Mouse (Mus musculus) ovary, adult 18-20 months (tissue): Measurements from ENCODE around the gene Mcm10.

Experiments
- DNase-seq: peaks from one replicate; pipeline ENCODE4 v3.0.0; 2022; ENCODE audit warnings: low spot score, mixed read lengths

Gene Mcm10

DNA sequence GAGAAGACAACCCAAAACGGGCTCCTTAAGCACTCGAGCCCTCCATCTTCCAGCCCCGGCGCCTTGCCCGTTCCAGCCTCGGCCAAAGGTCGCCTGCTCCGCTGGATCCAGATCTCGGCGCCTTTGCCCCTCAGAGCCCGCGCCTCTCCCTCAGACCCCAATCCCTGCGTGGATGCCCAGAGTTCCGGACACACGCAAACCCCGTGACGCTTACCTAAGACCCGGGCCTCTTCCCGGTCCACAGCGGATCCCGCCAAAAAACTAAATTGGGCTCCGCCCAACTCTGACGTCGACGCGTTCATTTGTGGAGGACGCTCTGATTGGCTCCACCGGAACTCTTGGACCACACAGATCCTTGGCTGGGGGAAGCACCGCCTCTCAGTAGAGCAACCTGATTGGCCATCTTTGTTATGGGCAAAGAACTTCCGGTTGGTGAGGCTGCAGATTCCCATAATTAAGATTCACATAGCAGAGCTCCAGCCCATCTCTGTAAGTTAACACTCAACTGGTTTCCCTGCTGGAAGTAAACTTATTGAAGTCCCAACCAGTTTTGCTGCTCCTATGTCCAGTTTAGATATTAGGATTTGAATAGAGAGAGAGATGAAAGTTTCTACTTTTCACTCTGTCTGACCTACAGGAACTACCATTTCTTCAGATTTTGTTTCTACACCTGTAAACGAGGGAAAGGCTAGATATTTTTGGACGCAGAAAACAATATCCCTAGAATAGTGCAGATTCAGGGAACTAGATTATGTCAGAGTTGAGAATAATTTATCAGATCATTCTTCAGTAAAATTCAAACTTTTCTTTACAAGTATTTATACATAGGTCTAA lies at the start of gene Mcm10:
TSS of gene Mcm10 (minus strand) at position 301 of the 834 bp plus-strand sequence.
- DNase-seq = peak; percentile 88

DNA sequence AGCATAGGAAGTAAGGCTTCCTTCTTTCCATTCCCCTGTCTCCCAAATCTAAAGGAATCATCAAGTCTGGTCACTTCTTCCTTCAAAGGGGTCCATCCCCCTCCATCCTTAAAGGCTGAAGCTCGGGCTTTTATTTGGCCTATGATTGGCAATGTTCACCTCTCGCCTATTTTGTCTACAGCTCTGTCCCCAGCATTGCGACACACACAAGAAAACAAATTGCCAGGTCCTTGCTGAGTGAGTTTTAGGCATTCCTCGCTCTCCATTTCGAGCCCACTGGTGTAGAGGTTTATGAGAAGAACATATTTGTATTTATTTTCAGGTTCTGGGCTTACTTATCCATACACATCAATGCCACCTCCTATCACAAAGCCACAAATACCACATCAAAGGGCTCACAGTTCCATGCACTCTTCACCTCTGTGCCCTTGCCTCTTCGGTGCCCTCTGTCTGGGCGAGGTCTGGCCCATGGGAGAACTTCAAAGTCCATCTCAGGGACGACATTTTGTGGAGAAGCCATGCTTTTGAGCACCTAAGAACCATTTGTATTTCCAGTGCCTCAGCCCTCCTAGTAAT lies 48.6 kb upstream of the Mcm10 start:
- DNase-seq = no peak

GRCm38 (mm10) chr2:5059997-5060396 lies 47.4 kb upstream of the Mcm10 start:
- no peak for DNase-seq

DNA sequence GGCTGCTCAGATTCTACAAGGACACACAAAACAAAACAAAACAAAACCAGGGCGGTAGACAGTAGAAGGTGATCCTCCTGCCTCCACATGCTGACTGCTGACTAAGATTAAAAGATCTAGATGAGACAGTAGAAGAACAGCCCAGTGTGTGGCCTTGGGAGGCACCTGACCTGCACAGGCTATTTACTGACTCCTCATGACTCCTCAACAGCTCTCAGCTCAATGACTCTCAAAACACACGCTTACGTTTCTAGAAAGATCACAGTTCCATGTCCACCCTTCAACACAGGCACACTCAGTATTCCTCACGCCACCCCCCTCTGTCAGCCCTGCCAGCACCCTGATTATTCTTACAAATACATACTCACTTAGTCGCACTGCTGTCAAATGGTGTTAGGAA lies 45.8 kb upstream of the Mcm10 start:
- DNase-seq = no peak

GRCm38 (mm10) chr2:5050562-5050961 lies 38.0 kb upstream of the Mcm10 start:
- DNase-seq = no peak

DNA sequence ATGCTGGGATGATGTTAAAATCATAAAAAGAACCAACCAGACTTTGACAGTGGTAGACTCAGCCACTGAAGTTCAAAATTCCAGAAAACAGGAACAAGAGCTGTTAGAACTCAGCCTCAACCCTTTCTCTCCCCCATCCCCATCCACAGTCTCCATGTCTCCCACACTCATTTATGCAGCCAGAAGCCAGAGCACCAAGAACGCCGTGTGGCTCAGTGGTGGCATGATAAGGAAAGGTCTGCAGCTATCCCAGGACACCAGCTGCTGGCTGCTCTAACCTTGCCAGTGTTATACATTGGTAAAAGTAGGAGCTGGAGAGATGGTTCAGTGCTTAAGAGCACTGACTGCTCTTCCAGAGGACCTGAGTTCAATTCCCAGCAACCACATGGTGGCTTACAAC lies 34.4 kb upstream of the Mcm10 start:
- no peak for DNase-seq

DNA sequence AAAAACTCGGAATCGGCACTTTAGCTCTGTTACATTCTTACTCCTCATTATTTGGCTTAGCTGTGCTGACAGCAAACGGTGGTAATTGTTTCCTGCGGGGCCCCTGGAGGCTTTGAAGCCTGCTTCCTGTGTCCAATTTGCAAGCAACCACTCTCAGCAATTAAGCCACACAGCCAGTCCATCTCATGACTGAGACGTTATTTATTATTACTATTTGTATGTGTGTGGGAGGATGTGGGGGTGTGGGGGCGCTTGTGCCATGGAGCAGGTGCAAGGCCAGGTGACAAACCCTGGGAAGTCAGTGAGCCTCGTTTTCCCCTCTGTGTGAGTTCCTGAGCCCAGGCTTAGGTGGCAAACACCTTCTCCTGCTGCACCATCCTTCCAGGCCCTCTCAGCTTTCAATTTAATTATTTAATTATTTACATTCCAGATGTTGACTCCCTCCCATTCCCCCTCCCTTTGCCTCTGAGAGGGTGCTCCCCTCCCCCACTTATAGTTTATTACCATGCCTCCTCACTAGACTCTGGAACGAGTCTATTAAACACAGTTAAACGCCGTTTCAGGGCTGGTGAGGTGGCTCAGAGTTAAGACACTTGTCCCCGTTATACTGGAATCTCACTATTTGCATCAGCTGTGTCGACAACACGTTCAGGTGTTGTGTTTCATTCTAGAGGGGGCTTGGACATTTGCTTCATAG lies 32.8 kb upstream of the Mcm10 start:
- DNase-seq = no peak

GRCm38 (mm10) chr2:5044321-5044720 lies 31.7 kb upstream of the Mcm10 start:
- no peak for DNase-seq

- DNase-seq = no peak
These were observed 30.8 kb upstream of the Mcm10 start for GRCm38 (mm10) chr2:5043476-5043761.

DNA sequence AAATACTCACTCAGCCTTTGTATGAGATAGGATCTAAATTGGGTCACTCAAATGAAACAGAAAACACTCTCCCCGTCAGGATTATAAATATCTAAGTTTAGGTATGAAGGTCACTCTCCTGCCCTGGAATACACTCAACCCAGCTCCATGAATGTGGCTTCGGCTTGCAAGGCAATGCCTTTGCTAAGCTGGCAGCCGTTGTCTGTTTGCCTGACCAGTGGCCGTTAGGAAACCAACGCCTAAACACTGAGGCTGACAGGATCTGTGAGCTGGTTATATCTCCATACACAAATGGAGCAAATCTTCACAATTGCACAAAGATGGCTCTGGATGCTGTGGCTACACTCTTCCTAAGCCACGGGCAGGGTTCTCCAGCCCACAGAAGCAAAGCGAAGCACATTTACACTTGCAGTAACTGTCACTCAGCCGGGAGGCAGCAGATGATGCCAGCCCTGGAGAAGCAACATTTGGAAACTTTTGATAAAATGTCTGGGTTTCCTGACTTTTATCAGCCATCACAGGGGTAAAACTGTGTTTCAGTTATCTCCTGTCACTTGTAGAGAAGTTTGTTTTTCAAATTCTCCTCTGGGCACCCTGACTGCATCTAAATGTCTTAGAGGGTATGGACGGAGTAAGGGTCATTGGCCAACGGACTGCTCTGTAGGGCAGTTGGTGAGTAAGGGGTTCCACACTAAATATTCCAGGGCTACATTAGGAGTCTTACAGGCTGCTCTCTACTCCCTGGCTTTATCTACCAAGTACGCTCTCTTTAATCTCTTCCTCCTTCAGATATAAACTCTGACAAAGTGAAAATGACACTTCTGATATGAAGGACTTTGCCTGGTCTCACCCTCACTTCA lies 30.3 kb upstream of the Mcm10 start:
- DNase-seq = no peak

GRCm38 (mm10) chr2:5041854-5042253 lies 29.3 kb upstream of the Mcm10 start:
- DNase-seq = no peak

GRCm38 (mm10) chr2:5040281-5041161 lies 27.9 kb upstream of the Mcm10 start:
- DNase-seq = no peak

DNA sequence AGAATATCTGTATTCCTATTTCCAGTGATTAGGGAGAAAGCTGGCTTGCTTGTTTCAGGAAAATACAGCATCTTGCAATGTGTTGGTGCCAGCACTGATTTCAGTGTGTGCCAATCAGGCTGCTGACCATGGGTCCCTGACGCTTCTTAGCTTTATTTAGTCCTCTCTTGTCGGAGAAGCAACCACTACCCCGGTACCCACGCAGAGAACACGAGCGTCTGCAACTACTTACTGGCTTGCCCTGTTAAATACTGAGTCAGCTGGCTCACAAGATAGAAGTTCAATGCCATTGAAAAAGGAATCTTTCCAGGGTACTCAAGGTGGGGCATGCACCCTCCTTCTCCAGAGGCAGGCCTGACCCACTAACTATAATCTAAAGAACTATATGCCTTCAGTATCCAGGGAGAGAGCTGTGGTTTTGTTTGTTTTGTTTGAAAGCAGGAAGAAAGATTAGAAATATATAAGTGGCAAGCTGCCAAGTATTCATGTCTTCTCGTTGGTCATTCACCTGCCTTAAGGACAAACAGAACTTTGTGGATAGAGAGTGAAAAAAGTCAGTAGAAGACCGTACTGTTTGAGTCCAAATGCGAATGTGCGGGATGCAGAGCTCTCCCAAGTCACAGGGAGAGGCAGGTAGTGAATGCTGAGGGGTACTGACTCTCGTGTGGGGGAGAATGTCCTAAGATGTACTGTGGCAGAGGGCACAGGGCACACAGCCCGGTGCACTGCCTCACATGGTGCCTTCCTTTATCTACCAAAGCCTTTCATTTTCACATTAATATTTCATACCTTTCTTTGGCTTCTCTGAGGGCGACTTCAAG lies 27.0 kb upstream of the Mcm10 start:
- no peak for DNase-seq

DNA sequence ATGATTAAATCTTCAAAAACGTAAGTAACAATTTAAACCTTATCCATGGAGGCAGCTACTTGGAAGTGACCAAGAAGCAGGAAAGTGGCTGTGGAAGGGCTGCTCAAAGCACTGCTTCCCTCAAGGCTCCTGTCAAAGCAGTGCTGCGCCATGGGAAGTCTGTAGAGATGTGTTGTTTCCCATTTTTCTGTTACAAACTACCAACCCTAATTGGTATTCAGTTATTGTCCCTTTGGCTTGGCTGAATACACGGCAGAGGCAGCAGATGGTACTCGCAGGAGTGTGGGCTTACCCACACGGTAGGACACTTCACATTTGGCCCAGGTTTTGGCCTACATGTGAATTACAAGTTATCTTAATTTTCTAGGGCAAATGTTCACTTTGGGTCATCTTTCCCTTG lies 25.7 kb upstream of the Mcm10 start:
- no peak for DNase-seq

DNA sequence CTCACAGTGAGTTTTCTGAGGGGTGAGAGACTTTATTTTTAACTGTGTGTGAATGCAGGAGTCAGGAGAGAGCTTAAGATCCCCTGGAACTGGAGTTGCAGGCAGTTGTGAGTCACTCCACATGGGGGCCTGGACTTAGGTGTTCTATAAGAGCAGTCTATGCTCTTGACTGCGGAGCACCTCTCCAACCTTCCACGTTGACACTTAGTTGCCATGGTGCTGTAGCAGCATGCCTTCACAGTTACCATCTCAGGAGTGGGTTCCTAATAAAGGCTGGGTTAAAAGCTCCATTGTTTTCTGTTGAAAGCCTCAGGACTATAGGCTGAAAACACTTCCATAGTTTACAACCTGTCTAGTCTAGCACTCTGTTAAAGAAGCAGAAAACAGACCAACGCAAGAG lies 24.8 kb upstream of the Mcm10 start:
- DNase-seq = no peak

GRCm38 (mm10) chr2:5036411-5037076 lies 24.0 kb upstream of the Mcm10 start:
- no peak for DNase-seq

GRCm38 (mm10) chr2:5035241-5035640 lies 22.6 kb upstream of the Mcm10 start:
- DNase-seq = no peak

- no peak for DNase-seq
These were observed 22.2 kb upstream of the Mcm10 start for GRCm38 (mm10) chr2:5034801-5035200.

- no peak for DNase-seq
These were observed 21.2 kb upstream of the Mcm10 start for GRCm38 (mm10) chr2:5033546-5034420.
